In the genomic region with DNA sequence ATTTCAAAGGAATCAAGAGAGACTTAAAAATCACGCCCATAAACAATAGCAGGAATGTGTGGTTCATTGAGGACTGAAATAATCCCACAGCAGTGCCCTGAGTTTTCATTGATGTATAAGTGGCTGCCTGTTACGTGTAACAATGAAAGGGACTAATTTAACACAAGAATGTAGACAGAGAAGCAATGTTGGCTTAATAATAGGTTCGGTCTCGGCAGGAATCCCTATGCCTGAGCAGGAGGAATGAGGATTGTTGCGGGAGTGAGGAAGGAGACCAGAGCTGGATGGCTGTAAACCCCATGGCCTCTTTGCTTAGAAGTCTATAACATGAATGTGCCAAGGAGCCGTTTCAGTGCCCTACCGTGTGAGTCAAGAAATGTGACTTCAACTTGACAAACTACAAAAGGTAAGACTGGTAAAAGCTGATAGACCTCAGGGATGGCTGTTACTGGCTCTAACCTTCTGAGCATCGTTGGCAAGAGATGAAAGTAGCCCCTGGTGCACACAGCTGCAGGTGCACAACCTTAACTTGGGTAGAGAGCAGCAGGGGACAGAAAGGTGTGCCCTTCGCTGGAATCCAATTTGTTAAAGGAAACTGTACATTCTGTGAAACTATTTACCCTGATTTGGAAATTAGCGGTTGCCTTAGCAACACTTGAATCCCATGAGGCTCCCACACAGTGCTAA, we compare ENCODE assay signal across 18 mouse cellular contexts.
DNase-seq lines count a peak whose midpoint lies in the region; ATAC-seq and TF ChIP-seq lines count a peak whose summit lies in the region.
"Had no signal": no experiment of that assay in that cellular context is flagged by ENCODE, and none has a peak within 500 bp of the region (broad histone marks: within the 10 kb centered on the region; RNA-seq: fewer than 3 reads in every experiment).

No protein-coding gene starts in this region.

- no peaks in the 10 kb centered on the region for H3K36me3 ChIP-seq in ES-E14 (ENCODE audit: control insufficient read depth, insufficient read depth, low read length, poor library complexity, severe bottlenecking)
- H3K36me3 ChIP-seq in forebrain, embryonic 12.5 days (replicated peaks): no peaks in the 10 kb centered on the region
- H3K36me3 ChIP-seq in midbrain, embryonic 10.5 days: no peaks in the 10 kb centered on the region
- H3K36me3 ChIP-seq: intestine, embryonic 15.5 days; limb, embryonic 13.5 days had no signal

- H3K27me3 ChIP-seq in forebrain, embryonic 12.5 days: no peaks in the 10 kb centered on the region
- no peaks in the 10 kb centered on the region for H3K27me3 ChIP-seq in midbrain, embryonic 10.5 days (ENCODE audit: low read depth, poor library complexity, severe bottlenecking)
- H3K27me3 ChIP-seq: intestine, embryonic 15.5 days; limb, embryonic 13.5 days had no signal

- in situ Hi-C loops in ES-E14 (cut with MboI; ENCODE audit: low sequenced_read_pairs in 2 of 2, unreplicated experiment in 2 of 2): no loop called here

- 19% methylated on average over 10 of the region's 10 CpGs for WGBS in forebrain, embryonic 12.5 days
- WGBS in midbrain, embryonic 10.5 days: 45% methylated on average over 10 of the region's 10 CpGs

- no peaks in the 10 kb centered on the region for H3K4me1 ChIP-seq in ES-E14 (ENCODE audit: control insufficient read depth in 2 of 2, insufficient read depth in 2 of 2, low read length in 2 of 2, poor library complexity in 1 of 2)
- peaks cover 10% of the 10 kb centered on the region for H3K4me1 ChIP-seq in forebrain, embryonic 12.5 days
- peaks cover 11% of the 10 kb centered on the region for H3K4me1 ChIP-seq in midbrain, embryonic 10.5 days
- H3K4me1 ChIP-seq: intestine, embryonic 15.5 days had no signal

- no peak overlapping the region for H3K9ac ChIP-seq in ES-E14 (ENCODE audit: insufficient read depth, low read depth, low read length, poor library complexity, severe bottlenecking)
- no peak overlapping the region for H3K9ac ChIP-seq in forebrain, embryonic 12.5 days
- H3K9ac ChIP-seq: hindbrain, embryonic 14.5 days; intestine, embryonic 15.5 days; limb, embryonic 13.5 days; liver, embryonic 14.5 days had no signal

- H3K9me3 ChIP-seq in ES-E14 (ENCODE audit: control insufficient read depth, insufficient read depth, low read depth, low read length): no peaks in the 10 kb centered on the region
- H3K9me3 ChIP-seq in forebrain, embryonic 12.5 days: no peaks in the 10 kb centered on the region
- H3K9me3 ChIP-seq in midbrain, embryonic 10.5 days (replicated peaks): no peaks in the 10 kb centered on the region
- H3K9me3 ChIP-seq: intestine, embryonic 15.5 days; limb, embryonic 13.5 days had no signal

- peak; percentile 6 for DNase-seq in ES-E14 (ENCODE audit: low read depth, low spot score)
- DNase-seq in brain, adult 2 months (ENCODE audit: low read depth, low spot score): peak; percentile 36
- peak; percentile 17 for DNase-seq in midbrain, embryonic 10.5 days (ENCODE audit: low spot score)
- no peak for DNase-seq in kidney, adult 11 months
- no peak for DNase-seq in natural killer cell, adult 2 months (ENCODE audit: low spot score in 2 of 2)
- DNase-seq in frontal cortex, postnatal 14 days (ENCODE audit: low spot score in 2 of 2): no peak
- DNase-seq: B cell, adult 2 months; gastrocnemius, postnatal 25 days; heart, postnatal 10 days; thymus, postnatal 14 days had no signal

- ATAC-seq in forebrain, embryonic 12.5 days (ENCODE audit: low FRiP score): peak; percentile 77; the same call in 1 of the 2 replicates
- no peak for ATAC-seq in CD4-positive, CD25-positive, alpha-beta regulatory T cell, adult 4 months
- ATAC-seq: intestine, embryonic 15.5 days had no signal

- no peak overlapping the region for H3K4me3 ChIP-seq in ES-E14 (ENCODE audit: insufficient read depth in 1 of 2, low read depth in 1 of 2, low read length in 2 of 2, poor library complexity in 1 of 2, severe bottlenecking in 1 of 2)
- no peak overlapping the region for H3K4me3 ChIP-seq in forebrain, embryonic 12.5 days (replicated peaks)
- H3K4me3 ChIP-seq in midbrain, embryonic 10.5 days: no peak overlapping the region
- H3K4me3 ChIP-seq: intestine, embryonic 15.5 days; layer of hippocampus, adult 2 months; limb, embryonic 13.5 days had no signal

- no peak overlapping the region for H3K27ac ChIP-seq in ES-E14 (ENCODE audit: insufficient read depth, low read depth, low read length, poor library complexity, severe bottlenecking)
- no peak overlapping the region for H3K27ac ChIP-seq in forebrain, embryonic 12.5 days
- H3K27ac ChIP-seq in midbrain, embryonic 10.5 days (replicated peaks): no peak overlapping the region
- H3K27ac ChIP-seq: hindbrain, embryonic 14.5 days; intestine, embryonic 15.5 days; layer of hippocampus, adult 2 months; limb, embryonic 13.5 days; liver, embryonic 14.5 days; stomach, postnatal 0 days had no signal

- peak overlapping the region; percentile 5; the same call in 1 of the 2 replicates for H3K4me2 ChIP-seq in forebrain, embryonic 12.5 days
- H3K4me2 ChIP-seq: hindbrain, embryonic 14.5 days; intestine, embryonic 15.5 days; limb, embryonic 13.5 days had no signal

TF ChIP-seq in ES-E14, 5 proteins besides CTCF, POLR2A, EP300 and RAD21:
- TF ChIP-seq MAFK (IDR thresholded peaks at IDR 0.05; ENCODE audit: insufficient read depth, low read depth, low read length): no peak
- no peak for TF ChIP-seq ZNF384 (IDR thresholded peaks at IDR 0.05; ENCODE audit: low read depth, low read length)
- no peak for TF ChIP-seq CHD2 (IDR thresholded peaks at IDR 0.05; ENCODE audit: low read depth, low read length)
- no peak for TF ChIP-seq ZC3H11A (IDR thresholded peaks at IDR 0.05; ENCODE audit: borderline replicate concordance, low read depth, low read length)
- no peak for TF ChIP-seq HCFC1 (IDR thresholded peaks at IDR 0.05; ENCODE audit: borderline replicate concordance, insufficient read depth, low read length)

Comparison
In these comparisons a context has a peak if more than half of its experiments do, and no peak if none do; other contexts are left out.
1. DNase-seq: peak in ES-E14 (single experiment), brain, adult 2 months (single experiment) and midbrain, embryonic 10.5 days (single experiment); none in kidney, adult 11 months (single experiment), natural killer cell, adult 2 months (0 of 2) and frontal cortex, postnatal 14 days (0 of 2).